Mouse (Mus musculus) liver, embryonic 14.5 days (tissue): Measurements from ENCODE around the gene Ehd4. TPM values are rescaled to one million over a fixed set of nuclear protein-coding genes. Genes with fewer than 3 reads are reported as not detected.

Source experiments
- ATAC-seq: fragments of 200-750 bp; cut with Nextera tagmentation; 2 replicates; pipeline ENCODE4 v1.8.0; 2017; ENCODE audit warnings: moderate number of reproducible peaks, mild to moderate bottlenecking, moderate library complexity; ENCODE audit not compliant: insufficient read depth
- DNase-seq, 3 experiments: peaks; one replicate each; pipeline ENCODE4 v3.0.0-alpha.2; 2012 to 2013; ENCODE audit warnings: low read depth in 3 of 3, low spot score in 3 of 3
- H3K27ac ChIP-seq: fragments of 300-500 bp; sonication (generic); 2 replicates; pipeline ENCODE4 v1.5.1; 2014; ENCODE audit warnings: moderate library complexity, mild to moderate bottlenecking, control low read depth, inconsistent platforms
- H3K27me3 ChIP-seq: fragments of 300-500 bp; sonication (generic); 2 replicates; pipeline ENCODE4 v1.6.1; 2014; ENCODE audit warnings: mild to moderate bottlenecking, low read length, moderate library complexity; ENCODE audit not compliant: control insufficient read depth, insufficient read depth
- H3K36me3 ChIP-seq: fragments of 300-500 bp; sonication (generic); replicated peaks from 2 replicates; pipeline ENCODE4 v1.6.1; 2014; ENCODE audit warnings: low read depth; ENCODE audit not compliant: control insufficient read depth, insufficient read depth
- H3K4me1 ChIP-seq, 2 experiments: fragments of 200-500 bp in 1 of 2; fragments of 300-500 bp in 1 of 2; sonication (generic) in 1 of 2; replicated peaks; 2 replicates each; pipeline ENCODE4 v1.6.1; 2012 to 2014; ENCODE audit warnings: antibody characterized with exemption in 1 of 2, inconsistent platforms in 1 of 2, low read length in 1 of 2; ENCODE audit not compliant: control insufficient read depth in 2 of 2, insufficient read depth in 2 of 2
- H3K4me2 ChIP-seq: fragments of 300-500 bp; sonication (generic); 2 replicates; pipeline ENCODE4 v1.6.1; 2014; ENCODE audit warnings: low read depth, mild to moderate bottlenecking, control low read depth, moderate library complexity
- H3K4me3 ChIP-seq, 2 experiments: fragments of 200-500 bp in 1 of 2; fragments of 300-500 bp in 1 of 2; sonication (generic) in 1 of 2; 2 replicates each; pipeline ENCODE4 v1.5.1; 2012 to 2014; ENCODE audit warnings: low read depth in 2 of 2, low read length in 2 of 2, mild to moderate bottlenecking in 2 of 2, control low read depth in 1 of 2, inconsistent platforms in 1 of 2, moderate library complexity in 1 of 2; ENCODE audit not compliant: insufficient read depth in 1 of 2
- H3K9ac ChIP-seq: fragments of 300-500 bp; sonication (generic); replicated peaks from 2 replicates; pipeline ENCODE4 v1.6.1; 2014; ENCODE audit warnings: mild to moderate bottlenecking, control low read depth, moderate library complexity
- H3K9me3 ChIP-seq: fragments of 300-500 bp; sonication (generic); 2 replicates; pipeline ENCODE4 v1.6.1; 2016; ENCODE audit warnings: low read length, mixed read lengths; ENCODE audit not compliant: control insufficient read depth
- CTCF ChIP-seq: IDR thresholded peaks from 2 replicates; pipeline ENCODE4 v1.5.1; 2016; ENCODE audit warnings: antibody characterized with exemption, low read depth, control low read depth
- EP300 ChIP-seq: IDR thresholded peaks from 2 replicates; pipeline ENCODE4 v1.6.1; 2016; ENCODE audit warnings: antibody characterized with exemption, low read depth
- WGBS: fragments of 180-500 bp; shearing (Covaris S2); extraction: QIAGEN DNeasy Blood & Tissue Kit; methylation state at CpG from one replicate; pipeline ENCODE4 v1.1.7; 2014; ENCODE audit not compliant: insufficient replicate concordance; 5-methylcytosine and 5-hydroxymethylcytosine counted together
- polyA plus RNA-seq, 2 experiments: library from polyadenylated mRNA; depleted of rRNA in 1 of 2; stranded (reverse) in 1 of 2; unstranded in 1 of 2; fragments of >200 nt; fragmentation: Nextera tagmentation in 1 of 2; extraction: Ambion mirVana in 1 of 2; gene quantifications; 2 replicates each; pipeline versions ENCODE4 v1.2.1 to v1.2.3; 2012 to 2014

The Ehd4 gene
- polyA plus RNA-seq, 2 experiments, result 6.8 to 15.9 TPM

DNA sequence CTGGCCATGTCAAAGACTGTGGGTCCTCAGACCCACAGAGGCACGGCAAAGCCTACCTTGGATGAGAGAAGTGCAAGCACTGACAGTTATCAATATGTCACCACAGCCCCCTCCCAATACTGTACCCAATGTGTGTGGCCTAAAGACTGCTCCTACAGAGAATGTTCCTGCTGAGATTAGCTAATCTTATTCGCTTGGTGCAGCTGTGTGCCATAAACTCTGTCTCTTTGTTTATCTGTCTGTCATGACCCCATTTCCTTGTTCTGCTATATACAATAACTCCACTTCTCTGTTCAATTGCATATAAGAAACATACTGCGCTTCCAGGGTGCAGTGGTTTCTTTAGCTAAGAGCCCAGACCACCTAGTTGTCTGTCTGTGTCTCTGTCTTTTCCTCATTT, 48.5 kb downstream of the Ehd4 start:
- H3K4me2 ChIP-seq, result no peak overlapping the region
- H3K4me3 ChIP-seq, result no peak overlapping the region
- no peak overlapping the region for H3K27ac ChIP-seq
- ATAC-seq, result no peak
- H3K9ac ChIP-seq, result no peak overlapping the region
- no peak for DNase-seq
- no peak for TF ChIP-seq EP300
- no peak for TF ChIP-seq CTCF
- peaks cover 0 to 2% of the 10 kb centered on the region in 2 experiments; a peak in 1 of 4 replicates for H3K4me1 ChIP-seq
- H3K27me3 ChIP-seq, result no peaks in the 10 kb centered on the region
- H3K36me3 ChIP-seq, result no peaks in the 10 kb centered on the region; the same call in 1 of the 2 replicates
- 39% methylated on average over 3 of the region's 3 CpGs for WGBS
- H3K9me3 ChIP-seq, result no peaks in the 10 kb centered on the region

DNA sequence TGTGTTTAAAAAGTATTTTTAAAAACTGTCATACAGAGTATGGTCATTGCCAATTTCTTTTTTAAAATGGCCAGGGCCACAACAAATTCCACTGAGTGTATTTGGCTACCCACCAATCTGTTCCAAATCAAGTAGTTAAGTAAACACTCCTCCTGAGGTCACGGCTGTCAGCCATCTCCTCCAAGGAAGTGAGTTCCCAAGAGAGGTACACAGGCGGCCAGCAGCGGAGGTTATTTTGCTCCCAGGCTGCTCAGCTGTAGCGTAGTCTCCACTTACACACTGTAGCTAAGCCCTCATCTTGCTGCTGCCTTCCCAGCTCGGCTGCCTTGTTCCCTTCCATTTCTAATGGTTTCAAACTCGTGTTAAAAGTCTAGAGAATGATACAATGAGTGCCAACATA, 51.5 kb downstream of the Ehd4 start:
- ATAC-seq (no peak), DNase-seq (no peak)
- Histone ChIP-seq H3K27ac (no peak overlapping the region), H3K9ac (no peak overlapping the region), H3K4me1 (peaks cover 0 to 12% of the 10 kb centered on the region in 2 experiments; a peak in 2 of 4 replicates), H3K9me3 (no peaks in the 10 kb centered on the region), H3K4me3 (no peak overlapping the region), H3K27me3 (no peaks in the 10 kb centered on the region), H3K36me3 (no peaks in the 10 kb centered on the region; the same call in 1 of the 2 replicates), H3K4me2 (no peak overlapping the region)
- 46% methylated on average over 6 of the region's 6 CpGs for WGBS
- TF ChIP-seq CTCF (no peak), EP300 (no peak)

GRCm38 (mm10) chr2:120102450-120102849, 52.0 kb downstream of the Ehd4 start:
- 58% methylated on average over 2 of the region's 2 CpGs for WGBS

GRCm38 (mm10) chr2:120101961-120102360, 52.4 kb downstream of the Ehd4 start:
- peaks cover 0 to 12% of the 10 kb centered on the region in 2 experiments; a peak in 2 of 4 replicates for H3K4me1 ChIP-seq
- no peak overlapping the region for H3K9ac ChIP-seq
- TF ChIP-seq EP300, result no peak
- no peak for TF ChIP-seq CTCF
- H3K27ac ChIP-seq, result no peak overlapping the region
- ATAC-seq (no peak), DNase-seq (no peak)
- H3K4me3 ChIP-seq, result no peak overlapping the region
- H3K9me3 ChIP-seq, result no peaks in the 10 kb centered on the region
- no peak overlapping the region for H3K4me2 ChIP-seq
- no peaks in the 10 kb centered on the region; the same call in 1 of the 2 replicates for H3K36me3 ChIP-seq
- WGBS, result 85% methylated on average over 11 of the region's 11 CpGs
- H3K27me3 ChIP-seq, result no peaks in the 10 kb centered on the region

More at GRCm38 (mm10) chr2:120102450-120102849, 52.0 kb downstream of the Ehd4 start:
- H3K4me3 ChIP-seq, result no peak overlapping the region
- TF ChIP-seq EP300 (no peak), CTCF (no peak)
- no peaks in the 10 kb centered on the region for H3K27me3 ChIP-seq
- H3K27ac ChIP-seq, result no peak overlapping the region
- H3K4me1 ChIP-seq, result peaks cover 0 to 12% of the 10 kb centered on the region in 2 experiments; a peak in 2 of 4 replicates
- DNase-seq (no peak), ATAC-seq (no peak)
- no peak overlapping the region for H3K9ac ChIP-seq
- no peaks in the 10 kb centered on the region for H3K9me3 ChIP-seq
- no peak overlapping the region for H3K4me2 ChIP-seq
- no peaks in the 10 kb centered on the region; the same call in 1 of the 2 replicates for H3K36me3 ChIP-seq

GRCm38 (mm10) chr2:120099886-120100285, 54.5 kb downstream of the Ehd4 start:
- no peak for TF ChIP-seq CTCF
- TF ChIP-seq EP300, result no peak
- H3K4me1 ChIP-seq, result peaks cover 0 to 12% of the 10 kb centered on the region in 2 experiments; a peak in 2 of 4 replicates
- ATAC-seq (no peak), DNase-seq (peak in 2 of 3 experiments; percentile 11 to 17)
- no peaks in the 10 kb centered on the region for H3K27me3 ChIP-seq
- no peak overlapping the region for H3K4me3 ChIP-seq
- H3K9me3 ChIP-seq, result no peaks in the 10 kb centered on the region
- H3K4me2 ChIP-seq, result no peak overlapping the region
- no peak overlapping the region for H3K9ac ChIP-seq
- 30% methylated on average over 3 of the region's 3 CpGs for WGBS
- H3K36me3 ChIP-seq, result no peaks in the 10 kb centered on the region; the same call in 1 of the 2 replicates
- no peak overlapping the region for H3K27ac ChIP-seq
